Mouse (Mus musculus) c-Kit-negative CD71-positive TER-119-positive erythroid progenitor cells, embryonic 14.5 days (primary cell): ENCODE results near the gene E330021D16Rik.

ENCODE experiments used
- DNase-seq: peaks from one replicate; pipeline ENCODE4 v3.0.0-alpha.2; 2013; ENCODE audit warnings: low read depth, low spot score

E330021D16Rik gene

DNA sequence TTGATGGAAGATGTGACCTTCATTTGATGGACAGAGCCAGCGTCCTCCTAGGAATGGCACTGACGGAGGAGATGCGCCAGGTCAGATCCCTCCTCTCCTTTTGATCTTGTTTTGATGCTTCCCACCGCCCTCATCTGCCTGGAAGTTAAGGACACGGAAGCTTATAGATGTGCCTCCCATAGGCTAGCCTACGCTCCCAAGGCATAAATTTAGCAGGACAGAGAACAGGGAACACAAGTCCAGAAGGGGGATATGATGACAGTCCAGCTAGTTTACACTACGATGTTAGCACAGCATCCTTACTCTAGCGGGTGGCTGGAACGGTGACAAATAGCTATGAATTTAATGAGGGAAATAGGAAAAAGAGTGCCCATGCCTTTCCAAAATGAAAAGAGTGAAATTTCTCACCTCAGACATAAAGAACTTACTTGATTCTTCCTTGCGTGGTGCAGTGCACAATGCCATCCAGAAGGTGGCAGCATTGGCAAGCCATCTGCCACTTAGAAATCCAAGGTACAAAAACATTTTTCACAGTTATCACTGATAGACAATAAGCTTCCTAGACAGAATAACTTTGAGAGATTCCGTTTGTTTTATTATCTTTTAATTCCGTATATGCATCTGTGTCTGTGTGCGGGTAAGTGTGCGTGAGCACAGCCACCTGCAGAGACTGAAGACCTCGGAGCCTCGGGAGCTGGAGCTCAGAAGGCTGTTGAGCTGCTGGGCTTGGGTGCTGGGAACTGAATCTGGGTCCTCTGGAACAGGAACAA, 6.9 kb upstream of the E330021D16Rik start:
- peak; percentile 11 for DNase-seq

DNA sequence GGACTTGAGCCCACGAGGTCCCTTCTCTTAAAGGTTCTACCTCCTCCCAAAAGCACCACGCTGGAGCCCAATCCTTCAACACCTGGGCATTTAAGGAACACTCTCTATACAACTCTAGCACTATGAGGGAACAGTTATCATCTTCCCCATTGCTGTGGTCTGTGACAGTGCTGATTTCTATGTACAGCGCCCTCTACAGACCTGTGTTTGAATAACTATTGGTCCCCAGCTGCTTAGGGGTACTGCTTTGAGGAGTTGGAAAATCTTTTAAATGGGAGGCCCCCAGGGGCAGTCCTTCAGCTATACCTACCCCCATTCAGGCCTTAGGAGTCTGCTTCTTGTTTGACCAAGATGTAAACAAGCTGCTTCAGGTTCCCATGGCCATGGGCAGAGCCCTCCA, 5.7 kb upstream of the E330021D16Rik start:
- DNase-seq: no peak

- DNase-seq: no peak
Observed at GRCm38 (mm10) chr6:136418889-136419835, 3.8 kb upstream of the E330021D16Rik start.

- no peak for DNase-seq
Observed at GRCm38 (mm10) chr6:136418333-136418848, 3.0 kb upstream of the E330021D16Rik start.

GRCm38 (mm10) chr6:136417864-136418263, 2.5 kb upstream of the E330021D16Rik start:
- no peak for DNase-seq

- no peak for DNase-seq
Observed at GRCm38 (mm10) chr6:136413856-136414362, 1.5 kb downstream of the E330021D16Rik start.

DNA sequence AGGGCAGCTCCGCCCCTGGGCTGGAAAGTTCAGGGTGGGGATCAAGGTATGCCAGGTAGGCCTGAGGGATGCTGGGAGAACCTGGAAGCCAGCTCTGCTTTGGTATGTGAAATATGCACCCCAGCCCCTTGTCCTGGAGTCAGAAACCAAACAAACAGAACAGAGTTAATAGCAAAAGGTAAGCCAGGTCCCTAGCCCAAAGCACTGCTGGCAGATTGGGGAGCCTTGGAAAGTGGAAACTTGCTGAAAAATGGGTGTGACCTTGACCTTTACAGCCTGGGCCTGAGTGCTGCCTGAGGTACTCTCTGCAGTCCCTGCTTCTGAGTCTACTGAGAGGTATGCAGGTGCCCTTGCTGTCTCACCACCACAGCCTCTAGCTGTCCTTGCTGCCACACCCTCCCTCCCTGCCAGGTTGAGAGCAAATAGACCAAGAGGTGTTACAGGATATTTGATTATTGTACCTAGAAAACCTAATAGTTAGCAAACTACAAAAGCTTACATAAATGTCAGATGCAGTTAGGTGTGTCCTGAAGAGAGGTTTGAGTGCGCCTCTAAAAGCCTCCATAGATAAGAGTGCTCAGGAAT, 7.7 kb downstream of the E330021D16Rik start:
- DNase-seq: no peak

GRCm38 (mm10) chr6:136396860-136397259, 18.5 kb downstream of the E330021D16Rik start:
- DNase-seq: no peak

DNA sequence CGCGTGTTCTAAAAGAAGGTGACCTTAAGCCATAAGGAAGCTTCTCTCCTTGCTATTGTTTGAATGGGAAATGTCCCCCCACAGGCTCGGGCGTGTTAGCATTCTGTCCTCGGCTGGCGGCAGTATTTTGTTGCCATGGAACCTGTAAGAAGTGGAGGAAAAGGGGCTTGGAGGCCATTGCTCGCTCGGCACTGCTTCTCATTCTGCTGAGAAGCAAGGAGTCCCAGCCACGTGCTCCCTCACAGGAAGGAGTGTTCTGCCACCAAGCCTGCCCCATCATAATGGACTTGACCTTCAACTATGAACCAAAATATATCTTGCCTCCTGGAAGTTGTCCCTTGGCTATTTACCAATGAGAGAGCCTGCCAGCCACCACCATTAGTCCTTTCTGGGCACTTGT, 25.1 kb downstream of the E330021D16Rik start:
- DNase-seq: no peak

- no peak for DNase-seq
Observed at GRCm38 (mm10) chr6:136385287-136385686, 30.1 kb downstream of the E330021D16Rik start.

- no peak for DNase-seq
Observed at GRCm38 (mm10) chr6:136383218-136383617, 32.2 kb downstream of the E330021D16Rik start.

- no peak for DNase-seq
Observed at GRCm38 (mm10) chr6:136376097-136376496, 39.3 kb downstream of the E330021D16Rik start.

- no peak for DNase-seq
Observed at GRCm38 (mm10) chr6:136364430-136365098, 50.8 kb downstream of the E330021D16Rik start.

DNA sequence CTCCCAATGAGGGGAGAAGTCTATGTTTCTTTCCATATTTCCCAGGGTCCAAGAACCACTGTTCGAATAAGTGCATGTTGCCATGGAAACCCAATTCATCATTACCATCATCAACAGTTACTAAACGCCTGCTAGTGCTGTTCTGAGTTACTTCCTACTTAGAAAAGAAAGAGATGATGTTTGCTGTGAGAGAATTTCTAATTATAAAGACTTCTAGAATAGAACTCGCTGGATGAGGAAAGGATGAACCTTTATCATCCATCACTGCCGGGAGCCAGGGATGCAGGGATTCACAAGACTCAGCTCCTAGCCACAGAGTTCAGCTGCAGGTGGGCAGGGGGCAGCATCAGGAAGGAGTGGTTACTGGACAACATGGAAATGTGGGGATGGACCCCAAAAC, 51.4 kb downstream of the E330021D16Rik start:
- DNase-seq: no peak

GRCm38 (mm10) chr6:136363313-136363712, 52.1 kb downstream of the E330021D16Rik start:
- DNase-seq: no peak

GRCm38 (mm10) chr6:136358471-136358870, 56.9 kb downstream of the E330021D16Rik start:
- DNase-seq: no peak

DNA sequence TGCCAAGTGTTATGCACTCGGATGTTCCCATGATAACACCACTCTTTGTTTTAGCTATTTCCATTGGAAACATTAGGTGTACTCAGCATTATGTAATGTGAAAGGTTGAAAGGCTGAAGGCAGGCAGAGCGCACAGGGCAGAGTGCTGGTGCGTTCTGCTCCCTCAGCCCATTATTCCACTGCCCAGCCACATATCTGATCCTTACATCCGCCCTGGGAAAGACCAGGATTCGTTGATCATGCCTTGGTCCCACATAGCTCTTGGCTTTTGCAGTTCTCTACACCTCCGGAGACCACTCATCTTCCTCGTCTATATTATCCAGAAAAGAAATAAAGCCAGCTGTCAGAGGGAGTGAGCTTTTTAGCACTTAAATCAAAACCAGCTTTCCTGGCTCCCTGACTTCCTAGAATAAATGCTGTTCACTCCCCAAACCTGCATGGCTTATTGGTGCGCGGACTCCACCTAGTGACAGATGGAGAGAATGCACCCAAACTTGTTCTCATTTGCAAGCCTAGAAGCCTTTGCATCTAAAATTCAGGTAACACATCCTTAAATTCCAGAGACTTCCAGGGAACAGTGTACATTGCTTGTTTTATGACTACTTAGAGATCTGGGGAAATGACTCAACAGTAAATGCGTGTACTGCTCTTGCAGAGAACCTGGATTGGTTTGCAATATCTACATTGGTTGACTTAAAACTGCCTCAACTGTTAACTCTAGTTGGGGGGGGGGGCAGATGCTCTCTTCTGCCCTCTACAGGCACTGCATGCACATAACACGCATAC, 61.8 kb downstream of the E330021D16Rik start:
- DNase-seq: peak; percentile 3
